In the genomic region with DNA sequence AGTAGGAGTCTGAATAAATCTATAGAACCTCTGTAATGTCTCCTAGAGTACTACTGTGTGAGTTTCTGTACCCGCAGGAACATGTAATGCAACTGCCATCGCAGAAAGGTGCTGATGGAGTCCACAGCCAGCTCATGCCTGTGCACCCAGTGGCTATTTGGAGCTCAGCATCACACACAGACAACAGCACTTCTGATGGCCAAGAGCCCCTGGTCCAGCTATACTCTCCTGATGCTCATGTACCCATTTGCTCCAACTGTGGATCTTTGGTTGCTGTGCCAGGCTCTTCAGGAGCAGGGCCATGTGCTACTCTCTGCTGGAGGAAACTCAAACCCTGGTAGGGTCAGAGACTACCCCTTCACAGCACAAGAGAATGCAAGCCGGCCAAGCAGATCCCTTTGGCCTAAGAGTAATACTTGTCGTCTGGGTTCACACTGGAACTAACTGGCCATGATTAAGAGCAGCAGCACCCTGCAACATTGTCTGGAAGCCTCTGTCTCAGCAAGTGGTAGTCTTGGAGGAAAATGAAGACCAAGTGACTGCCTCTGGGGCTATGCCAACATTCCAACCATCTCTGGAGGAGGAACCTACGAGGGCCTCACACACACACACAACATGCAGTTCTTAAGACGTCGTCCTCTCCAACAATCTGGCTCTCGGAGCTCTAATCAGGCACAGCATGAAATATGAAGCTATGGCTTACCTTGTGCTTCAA, we compare ENCODE assay signal across 24 mouse cellular contexts.
"Had no signal": no experiment of that assay in that cellular context is flagged by ENCODE, and none has a peak within 500 bp of the region (broad histone marks: within the 10 kb centered on the region; RNA-seq: fewer than 3 reads in every experiment).

No protein-coding gene starts in this region.

- H3K4me2 ChIP-seq: limb, embryonic 12.5 days; limb, embryonic 15.5 days; lung, embryonic 15.5 days; midbrain, embryonic 13.5 days had no signal

- H3K9ac ChIP-seq: limb, embryonic 12.5 days; limb, embryonic 15.5 days; liver, embryonic 14.5 days; lung, embryonic 15.5 days; midbrain, embryonic 13.5 days had no signal

- H3K27ac ChIP-seq: limb, embryonic 12.5 days; limb, embryonic 15.5 days; liver, embryonic 14.5 days; lung, embryonic 15.5 days; midbrain, embryonic 10.5 days; midbrain, embryonic 13.5 days; stomach, postnatal 0 days had no signal

- H3K4me1 ChIP-seq: limb, embryonic 12.5 days; limb, embryonic 15.5 days; lung, embryonic 15.5 days; midbrain, embryonic 10.5 days; midbrain, embryonic 13.5 days had no signal

- H3K27me3 ChIP-seq: limb, embryonic 12.5 days; limb, embryonic 15.5 days; lung, embryonic 15.5 days; megakaryocyte, embryonic 14.5 days; midbrain, embryonic 13.5 days had no signal

- DNase-seq: kidney, adult 18-20 months; kidney, adult 9 months; kidney, postnatal 14 days; kidney, postnatal 4 days; left cerebral cortex, postnatal 4 days; lung, adult 18-20 months; lung, postnatal 10 days; lung, postnatal 36 days; right cerebral cortex, adult 18-20 months; right cerebral cortex, postnatal 14 days; right cerebral cortex, postnatal 4 days; thymus, adult 18-20 months; thymus, postnatal 36 days had no signal

- ATAC-seq: intestine, embryonic 16.5 days; midbrain, embryonic 13.5 days; midbrain, embryonic 16.5 days had no signal

- H3K9me3 ChIP-seq: limb, embryonic 12.5 days; limb, embryonic 15.5 days; lung, embryonic 15.5 days; megakaryocyte, embryonic 14.5 days; midbrain, embryonic 10.5 days; midbrain, embryonic 13.5 days had no signal

- H3K4me3 ChIP-seq: limb, embryonic 12.5 days; limb, embryonic 15.5 days; lung, embryonic 15.5 days; megakaryocyte, embryonic 14.5 days; midbrain, embryonic 10.5 days; midbrain, embryonic 13.5 days; myocyte had no signal
